Mouse (Mus musculus) lung, embryonic 16.5 days (tissue): ENCODE measurements around the gene Defb21. TPM values are rescaled to one million over a fixed set of nuclear protein-coding genes. Genes with fewer than 3 reads are reported as not detected.

ENCODE experiments used
- ATAC-seq: fragments of 200-750 bp; cut with Nextera tagmentation; 2 replicates; pipeline ENCODE4 v1.8.0; 2017; ENCODE audit warnings: low read depth, mild to moderate bottlenecking, moderate library complexity
- H3K27ac ChIP-seq: fragments of 300-500 bp; sonication (generic); 2 replicates; pipeline ENCODE4 v1.5.1; 2014; ENCODE audit warnings: mild to moderate bottlenecking, control low read depth, low read length
- H3K27me3 ChIP-seq: fragments of 300-500 bp; sonication (generic); 2 replicates; pipeline ENCODE4 v1.6.1; 2014; ENCODE audit warnings: low read depth, low read length, mixed read lengths; ENCODE audit not compliant: control insufficient read depth, insufficient read depth
- H3K36me3 ChIP-seq: fragments of 300-500 bp; sonication (generic); 2 replicates; pipeline ENCODE4 v1.6.1; 2014; ENCODE audit warnings: low read length; ENCODE audit not compliant: control insufficient read depth, insufficient read depth
- H3K4me1 ChIP-seq: fragments of 300-500 bp; sonication (generic); replicated peaks from 2 replicates; pipeline ENCODE4 v1.6.1; 2014; ENCODE audit warnings: low read length, mixed read lengths; ENCODE audit not compliant: control insufficient read depth, insufficient read depth
- H3K4me2 ChIP-seq: fragments of 300-500 bp; sonication (generic); 2 replicates; pipeline ENCODE4 v1.6.1; 2014; ENCODE audit warnings: low read depth, low read length, control low read depth
- H3K4me3 ChIP-seq: fragments of 300-500 bp; sonication (generic); 2 replicates; pipeline ENCODE4 v1.5.1; 2014; ENCODE audit warnings: mild to moderate bottlenecking, low read length, control low read depth
- H3K9ac ChIP-seq: fragments of 300-500 bp; sonication (generic); 2 replicates; pipeline ENCODE4 v1.6.1; 2014; ENCODE audit warnings: low read length, control low read depth
- H3K9me3 ChIP-seq: fragments of 300-500 bp; sonication (generic); 2 replicates; pipeline ENCODE4 v1.6.1; 2016; ENCODE audit warnings: low read length; ENCODE audit not compliant: control insufficient read depth
- WGBS: fragments of 180-500 bp; shearing (Covaris S2); extraction: QIAGEN DNeasy Blood & Tissue Kit; methylation state at CpG from one replicate; pipeline ENCODE4 v1.1.7; 2014; 5-methylcytosine and 5-hydroxymethylcytosine counted together
- polyA plus RNA-seq: library from polyadenylated mRNA; unstranded; fragments of >200 nt; fragmentation: Nextera tagmentation; extraction: Ambion mirVana; gene quantifications from 2 replicates; pipeline ENCODE4 v1.2.1, GENCODE M21; 2015

Defb21 gene
- polyA plus RNA-seq, 1 experiment from 2014 or later: not detected

DNA sequence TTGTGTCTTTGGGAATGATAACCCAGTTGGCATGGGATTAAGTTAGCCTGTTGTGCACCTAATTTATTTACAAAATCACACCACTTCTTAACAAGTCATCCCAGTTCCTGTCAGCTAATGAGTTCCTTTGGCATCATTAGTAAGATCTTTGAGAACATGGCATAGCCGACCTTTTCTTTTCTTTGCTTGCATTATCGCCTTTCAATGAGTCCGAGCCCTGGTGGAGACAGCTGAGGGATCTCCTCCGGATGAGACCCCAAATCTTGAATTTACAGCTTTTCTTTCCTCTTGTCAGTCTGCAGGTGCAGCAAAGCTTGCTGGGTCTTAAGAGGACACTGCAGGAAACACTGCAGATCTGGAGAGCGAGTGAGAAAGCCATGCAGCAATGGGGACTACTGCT lies 3.5 kb upstream of the Defb21 start, which contains the start of gene Gm17416:
TSS of gene Gm17416 (plus strand) at position 301 of the 400 bp plus-strand sequence.
- Histone ChIP-seq H3K36me3 (no peaks in the 10 kb centered on the region), H3K9ac (no peak within 1 kb of the TSS), H3K4me1 (no peaks in the 10 kb centered on the region), H3K27ac (no peak within 1 kb of the TSS), H3K27me3 (no peaks in the 10 kb centered on the region; the same call in 1 of the 2 replicates), H3K4me2 (no peak within 1 kb of the TSS), H3K4me3 (no peak within 1 kb of the TSS), H3K9me3 (no peaks in the 10 kb centered on the region)
- WGBS: 85% methylated on average over 5 of the region's 5 CpGs
- no peak for ATAC-seq

DNA sequence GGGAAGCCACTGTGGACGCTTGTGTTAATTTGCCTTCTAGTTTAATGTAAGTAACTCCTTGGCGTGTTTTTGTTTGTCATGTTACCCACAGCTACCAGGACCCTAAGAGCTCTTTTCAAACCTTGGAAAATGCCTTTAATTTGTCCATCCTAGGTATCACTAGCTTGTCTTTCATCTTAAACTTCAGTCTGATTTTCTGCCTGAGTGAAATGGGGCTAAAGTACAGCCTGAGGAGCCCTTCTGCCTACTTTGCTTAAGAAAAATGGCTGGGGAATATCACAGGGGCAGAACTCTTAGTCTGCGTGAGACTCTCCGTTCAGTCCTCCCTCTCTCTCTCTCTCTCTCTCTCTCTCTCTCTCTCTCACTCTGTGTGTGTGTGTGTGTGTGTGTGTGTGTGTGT lies 2.7 kb upstream of the Defb21 start:
- WGBS: 74% methylated on average over 4 of the region's 4 CpGs
- ATAC-seq: no peak
- Histone ChIP-seq H3K4me2 (no peak overlapping the region), H3K9me3 (no peaks in the 10 kb centered on the region), H3K36me3 (no peaks in the 10 kb centered on the region), H3K4me1 (no peaks in the 10 kb centered on the region), H3K9ac (no peak overlapping the region), H3K4me3 (no peak overlapping the region), H3K27me3 (no peaks in the 10 kb centered on the region; the same call in 1 of the 2 replicates), H3K27ac (no peak overlapping the region)

DNA sequence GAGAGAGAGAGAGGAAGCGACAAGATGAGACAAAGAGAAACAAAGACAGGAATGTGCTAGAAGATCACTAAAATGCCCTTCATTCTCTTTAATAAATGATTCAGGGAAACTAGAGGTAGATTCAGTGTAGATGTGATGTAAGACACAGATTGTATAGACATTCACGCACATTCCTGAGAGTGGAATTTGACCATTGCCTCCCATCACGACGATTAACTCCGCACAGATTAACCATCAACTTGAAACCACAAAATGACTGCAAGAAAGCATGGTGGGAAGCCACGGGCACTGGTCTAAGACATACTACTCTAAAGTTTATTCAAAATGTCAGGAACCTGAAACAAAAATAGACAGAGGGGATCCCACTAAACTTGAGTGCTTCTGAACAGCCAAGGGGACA lies 2.2 kb upstream of the Defb21 start:
- Histone ChIP-seq H3K36me3 (no peaks in the 10 kb centered on the region), H3K4me2 (no peak overlapping the region), H3K27me3 (no peaks in the 10 kb centered on the region; the same call in 1 of the 2 replicates), H3K9ac (no peak overlapping the region), H3K9me3 (no peaks in the 10 kb centered on the region), H3K4me1 (no peaks in the 10 kb centered on the region), H3K4me3 (no peak overlapping the region), H3K27ac (no peak overlapping the region)
- WGBS: 53% methylated on average over 6 of the region's 6 CpGs
- ATAC-seq: no peak

DNA sequence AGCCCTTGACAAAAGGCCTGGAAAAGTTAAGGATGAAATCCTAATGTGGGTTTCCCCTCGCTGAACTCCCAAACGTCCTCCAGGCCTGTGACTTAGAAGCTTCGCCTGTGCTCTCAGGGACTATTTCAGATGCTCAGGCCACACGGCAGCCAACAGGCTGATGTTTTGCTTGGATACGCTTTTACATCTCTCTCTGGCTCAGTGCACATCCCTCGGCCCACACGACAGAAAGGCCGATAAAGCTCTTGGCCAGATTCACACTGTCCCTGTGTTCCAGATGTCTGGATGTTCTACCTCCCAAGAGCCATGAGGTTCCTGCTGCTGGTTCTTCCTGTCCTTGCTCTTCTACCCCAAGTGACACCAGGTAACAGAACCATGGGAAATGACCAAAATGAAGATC lies 940 bp downstream of the Defb21 start:
- no peaks in the 10 kb centered on the region for H3K9me3 ChIP-seq
- no peak overlapping the region for H3K27ac ChIP-seq
- H3K9ac ChIP-seq: no peak overlapping the region
- no peak for ATAC-seq
- no peaks in the 10 kb centered on the region for H3K36me3 ChIP-seq
- no peaks in the 10 kb centered on the region; the same call in 1 of the 2 replicates for H3K27me3 ChIP-seq
- H3K4me3 ChIP-seq: no peak overlapping the region
- H3K4me2 ChIP-seq: no peak overlapping the region
- H3K4me1 ChIP-seq: no peaks in the 10 kb centered on the region
- WGBS: 86% methylated on average over 8 of the region's 8 CpGs

DNA sequence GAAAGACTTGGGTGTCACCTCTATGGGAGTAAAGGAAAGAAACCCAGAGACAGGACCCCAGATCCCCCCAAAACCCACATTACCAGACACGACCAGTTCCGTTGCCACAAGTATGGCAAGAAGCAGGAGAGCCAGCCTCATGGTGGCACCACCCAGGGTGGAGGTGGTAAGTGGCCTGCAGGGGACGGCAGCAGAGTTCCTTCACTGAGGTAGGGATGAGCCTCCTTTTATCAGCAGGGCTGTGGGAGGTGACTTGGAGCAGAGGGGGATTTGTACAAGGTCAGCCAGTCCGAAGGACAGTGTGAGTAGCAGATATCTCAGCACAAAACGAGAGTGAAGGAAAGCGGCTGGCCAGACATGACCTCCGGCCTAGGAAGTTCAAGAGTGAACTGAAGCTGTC lies 7.6 kb downstream of the Defb21 start, which contains the start of gene Defb19:
TSS of gene Defb19 (minus strand) at position 206 of the 400 bp plus-strand sequence.
- Histone ChIP-seq H3K27ac (no peak within 1 kb of the TSS), H3K4me3 (no peak within 1 kb of the TSS), H3K4me1 (no peaks in the 10 kb centered on the region), H3K27me3 (no peaks in the 10 kb centered on the region), H3K4me2 (no peak within 1 kb of the TSS), H3K9ac (no peak within 1 kb of the TSS), H3K9me3 (no peaks in the 10 kb centered on the region), H3K36me3 (no peaks in the 10 kb centered on the region)
- no peak for ATAC-seq
- WGBS: 57% methylated on average over 7 of the region's 7 CpGs

DNA sequence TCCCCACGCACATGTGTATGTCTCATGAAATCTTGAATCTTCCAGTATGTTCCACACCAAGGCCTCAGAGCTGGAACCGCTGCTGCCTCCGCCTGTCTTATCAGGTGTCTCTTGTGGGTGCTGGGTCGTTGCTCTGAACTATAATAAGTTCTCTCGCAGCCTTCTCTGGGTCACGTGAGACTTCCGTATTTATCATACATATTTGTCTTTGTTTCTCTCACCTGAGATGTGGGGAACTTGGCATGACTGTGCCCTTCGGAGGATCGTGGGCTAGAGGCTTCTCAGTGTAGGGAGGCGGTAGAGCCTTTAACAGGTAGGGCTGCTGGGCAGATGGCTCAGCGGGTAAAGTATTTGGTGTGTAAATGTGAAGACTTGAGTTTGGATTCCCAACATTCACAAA lies 8.1 kb downstream of the Defb21 start:
- ATAC-seq: no peak
- H3K4me1 ChIP-seq: no peaks in the 10 kb centered on the region
- H3K36me3 ChIP-seq: no peaks in the 10 kb centered on the region
- no peak overlapping the region for H3K27ac ChIP-seq
- 68% methylated on average over 11 of the region's 11 CpGs for WGBS
- H3K27me3 ChIP-seq: no peaks in the 10 kb centered on the region
- no peak overlapping the region for H3K4me2 ChIP-seq
- H3K9me3 ChIP-seq: no peaks in the 10 kb centered on the region
- H3K9ac ChIP-seq: no peak overlapping the region
- no peak overlapping the region for H3K4me3 ChIP-seq

DNA sequence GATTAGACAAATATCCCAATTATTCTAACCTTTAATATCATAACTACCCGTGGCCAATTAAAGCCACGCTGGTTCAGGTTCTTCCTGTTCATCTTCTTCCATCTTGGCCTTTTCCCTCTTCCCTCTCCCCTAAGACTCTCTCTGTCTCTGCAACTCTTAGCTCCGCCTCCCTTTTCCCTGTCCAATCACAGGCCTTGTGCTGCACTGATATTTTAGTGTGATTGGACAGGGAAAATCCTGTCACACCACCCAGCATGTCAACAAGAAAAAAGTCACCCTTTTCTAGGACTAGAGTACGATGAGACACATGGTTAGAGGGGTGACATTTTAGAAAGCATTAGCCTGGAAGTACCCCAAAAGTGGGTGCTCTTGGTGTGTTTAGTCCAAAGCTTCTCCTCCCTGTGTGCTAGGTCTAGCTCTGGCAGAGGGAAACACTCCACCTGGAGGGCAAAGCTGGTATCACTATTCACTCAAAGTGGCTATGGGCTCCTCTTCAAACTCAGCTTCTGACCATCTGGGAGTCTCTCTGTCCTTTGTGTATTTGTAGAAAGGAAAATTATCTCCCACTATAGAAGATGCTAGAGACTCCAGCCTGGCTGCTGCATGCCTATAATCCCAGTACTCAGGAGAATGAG lies 14.5 kb downstream of the Defb21 start:
- Histone ChIP-seq H3K4me1 (no peaks in the 10 kb centered on the region), H3K4me2 (no peak overlapping the region), H3K36me3 (no peaks in the 10 kb centered on the region), H3K27me3 (no peaks in the 10 kb centered on the region), H3K9ac (no peak overlapping the region), H3K9me3 (no peaks in the 10 kb centered on the region), H3K27ac (no peak overlapping the region), H3K4me3 (no peak overlapping the region)
- 66% methylated on average over 4 of the region's 4 CpGs for WGBS
- ATAC-seq: no peak

DNA sequence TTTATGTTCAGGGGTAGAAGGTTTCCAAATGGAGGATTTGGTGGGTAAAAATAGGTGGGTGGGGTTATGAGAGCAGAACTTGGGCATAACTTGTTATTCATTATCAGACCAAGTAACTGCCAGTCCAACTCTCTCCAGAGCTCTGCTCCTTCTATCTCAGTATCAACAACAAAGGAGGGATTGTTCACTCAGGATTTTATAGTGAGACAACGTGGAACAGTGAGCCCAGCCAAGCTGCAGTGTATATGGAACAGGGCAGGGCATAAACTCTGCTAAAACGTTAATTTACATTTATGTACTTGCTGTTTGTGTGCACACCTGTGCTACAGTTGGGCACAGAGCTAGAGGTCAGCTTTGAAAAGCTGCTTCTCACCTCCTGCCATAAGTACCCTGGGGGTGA lies 15.9 kb downstream of the Defb21 start:
- H3K4me2 ChIP-seq: no peak overlapping the region
- no peaks in the 10 kb centered on the region for H3K36me3 ChIP-seq
- ATAC-seq: no peak
- H3K27me3 ChIP-seq: no peaks in the 10 kb centered on the region
- no peaks in the 10 kb centered on the region for H3K4me1 ChIP-seq
- no peak overlapping the region for H3K9ac ChIP-seq
- no peak overlapping the region for H3K4me3 ChIP-seq
- H3K9me3 ChIP-seq: no peaks in the 10 kb centered on the region
- 23% methylated on average over 2 of the region's 2 CpGs for WGBS
- no peak overlapping the region for H3K27ac ChIP-seq

DNA sequence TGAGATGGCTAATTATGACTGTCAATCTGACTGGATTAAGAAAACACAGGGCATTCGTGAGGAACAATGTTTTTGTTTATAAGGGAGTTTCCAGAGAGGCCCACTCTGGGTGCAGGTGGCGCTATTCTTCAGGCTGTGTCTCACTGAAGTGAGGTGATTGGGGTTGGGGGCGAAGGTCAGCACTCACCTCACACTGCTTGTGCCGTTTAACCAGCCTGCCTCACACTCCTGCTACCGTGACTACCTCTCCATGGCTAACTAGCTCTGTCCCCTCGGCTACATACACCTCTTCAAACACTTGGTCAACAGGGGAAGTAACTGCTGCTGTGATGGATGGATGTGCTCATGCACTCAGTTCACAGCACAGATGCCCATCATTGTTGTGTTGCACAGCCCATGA lies 16.5 kb downstream of the Defb21 start:
- ATAC-seq: no peak
- WGBS: 21% methylated on average over 6 of the region's 6 CpGs
- Histone ChIP-seq H3K27me3 (no peaks in the 10 kb centered on the region), H3K4me1 (no peaks in the 10 kb centered on the region), H3K27ac (no peak overlapping the region), H3K9ac (no peak overlapping the region), H3K36me3 (no peaks in the 10 kb centered on the region), H3K9me3 (no peaks in the 10 kb centered on the region), H3K4me3 (no peak overlapping the region), H3K4me2 (no peak overlapping the region)

DNA sequence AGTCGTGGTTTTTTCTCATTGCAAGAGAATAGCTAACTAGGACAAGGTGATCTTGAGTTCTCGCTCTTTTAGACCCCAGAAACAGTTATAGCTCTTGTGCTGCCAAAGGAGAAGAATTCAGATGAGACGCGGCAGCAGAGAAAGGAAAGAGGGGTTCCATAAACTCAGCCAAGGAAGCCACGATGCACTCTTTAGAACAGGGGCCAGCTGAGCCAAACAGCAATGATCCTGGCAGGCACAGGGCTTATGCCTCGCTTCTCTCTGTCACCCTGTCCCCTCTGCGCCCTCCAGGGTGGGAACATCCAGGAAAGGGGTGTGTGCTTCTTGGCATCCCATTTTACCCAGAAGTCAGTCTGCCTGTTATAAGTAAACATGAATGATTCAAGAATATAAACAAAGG lies 26.8 kb downstream of the Defb21 start, which contains the start of gene Defb45:
TSS of gene Defb45 (minus strand) at position 101 of the 400 bp plus-strand sequence.
- Histone ChIP-seq H3K4me2 (no peak within 1 kb of the TSS), H3K4me1 (no peaks in the 10 kb centered on the region), H3K27ac (no peak within 1 kb of the TSS), H3K4me3 (no peak within 1 kb of the TSS), H3K9ac (no peak within 1 kb of the TSS), H3K27me3 (no peaks in the 10 kb centered on the region), H3K36me3 (no peaks in the 10 kb centered on the region), H3K9me3 (no peaks in the 10 kb centered on the region)
- 50% methylated on average over 7 of the region's 7 CpGs for WGBS
- no peak for ATAC-seq
